Mouse (Mus musculus): ENCODE results near the gene Tnfsf8. TPM values are rescaled to one million over a fixed set of nuclear protein-coding genes. Genes with fewer than 3 reads are reported as not detected.

The Tnfsf8 gene
- not detected for total RNA-seq (2021)
- long read RNA-seq, experiment 1, result 0 reads
- long read RNA-seq, experiment 2, result 0 reads

- TF ChIP-seq CTCF (IDR thresholded peaks at IDR 0.05), result no peak
- intact Hi-C loops (cut with DNase I), result no loop called here
- Histone ChIP-seq H3K27ac (no peak within 1 kb of the TSS), H3K4me3 (no peak within 1 kb of the TSS)
- DNase-seq (ENCODE audit: extremely low spot score in 1 of 2, low spot score in 2 of 2), result no peak
Observed at GRCm38 (mm10) chr4:63860688-63861540, at the start of gene Tnfsf8. TSS of gene Tnfsf8 (minus strand) at chr4:63861347.

DNA sequence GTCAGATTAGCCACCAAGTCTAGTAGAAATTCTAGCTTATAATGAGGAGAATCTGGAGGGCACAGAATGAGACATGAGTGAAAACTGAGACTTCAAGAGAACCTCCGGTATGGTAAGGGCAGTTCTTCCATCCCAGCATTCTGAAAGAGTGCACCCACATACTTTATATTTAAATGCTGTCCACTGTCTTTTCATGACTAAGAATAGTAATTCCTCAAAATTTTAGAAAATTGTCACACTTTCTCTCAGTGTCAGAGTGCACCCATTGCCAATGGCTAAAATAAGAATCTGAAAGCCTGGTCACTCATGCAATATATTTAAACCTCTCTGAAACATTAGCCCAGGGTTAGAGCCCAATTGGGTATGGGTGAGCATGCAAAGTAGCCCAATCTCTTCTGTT, 47.4 kb upstream of the Tnfsf8 start:
- no peak for TF ChIP-seq CTCF (IDR thresholded peaks at IDR 0.05)
- no peak overlapping the region for H3K4me3 ChIP-seq
- H3K27ac ChIP-seq, result no peak overlapping the region
- intact Hi-C loops (cut with DNase I), result no loop called here
- no peak for DNase-seq (ENCODE audit: extremely low spot score in 1 of 2, low spot score in 2 of 2)

DNA sequence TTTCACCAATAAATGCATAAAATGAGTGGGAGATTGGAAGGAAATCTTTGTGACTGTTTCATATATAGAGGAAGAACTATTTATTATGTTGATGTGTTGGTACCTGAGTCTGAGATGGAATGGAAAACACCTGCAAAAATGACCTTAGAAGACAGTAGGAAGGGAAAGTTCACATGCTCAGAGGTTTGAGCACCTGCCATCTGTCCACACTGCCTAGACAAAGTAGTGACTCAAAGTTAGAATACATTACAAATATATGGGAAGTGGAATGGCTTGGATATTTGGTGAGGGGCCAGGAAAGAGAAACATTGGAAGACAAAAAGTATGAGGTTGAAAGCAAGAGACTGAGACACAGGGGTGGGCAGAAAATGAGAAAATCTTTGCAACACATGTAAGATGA, 46.3 kb upstream of the Tnfsf8 start:
- H3K27ac ChIP-seq, result no peak overlapping the region

DNA sequence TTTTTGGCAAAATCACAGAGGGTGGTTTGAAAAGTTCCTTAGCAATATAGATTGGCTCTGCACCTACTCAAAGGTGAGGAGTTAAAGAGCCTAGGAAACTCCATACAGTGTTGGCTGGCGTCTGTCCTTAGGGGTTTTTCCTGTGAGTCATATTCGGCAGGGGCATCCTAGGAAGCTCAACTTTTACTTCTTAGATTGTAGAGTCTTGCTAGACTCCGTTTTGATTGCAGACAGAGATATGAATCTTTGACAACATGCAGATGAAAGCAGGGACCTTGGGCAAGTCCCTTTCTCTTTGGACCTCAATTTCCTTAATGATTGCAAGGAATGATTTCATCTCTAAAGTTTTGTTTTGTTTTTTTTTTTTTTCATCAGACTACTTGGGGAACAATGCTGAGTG, 44.9 kb upstream of the Tnfsf8 start:
- intact Hi-C loops (cut with DNase I), result no loop called here
- no peak for TF ChIP-seq CTCF (IDR thresholded peaks at IDR 0.05)
- no peak overlapping the region for H3K27ac ChIP-seq
- H3K4me3 ChIP-seq, result no peak overlapping the region
- no peak for DNase-seq (ENCODE audit: extremely low spot score in 1 of 2, low spot score in 2 of 2)

More for the DNA sequence above, 46.3 kb upstream of the Tnfsf8 start:
- no peak overlapping the region for H3K4me3 ChIP-seq
- DNase-seq (ENCODE audit: extremely low spot score in 1 of 2, low spot score in 2 of 2), result no peak
- intact Hi-C loops (cut with DNase I), result no loop called here
- TF ChIP-seq CTCF (IDR thresholded peaks at IDR 0.05), result no peak

GRCm38 (mm10) chr4:63899081-63899523, 38.0 kb upstream of the Tnfsf8 start:
- TF ChIP-seq CTCF (IDR thresholded peaks at IDR 0.05), result no peak
- Histone ChIP-seq H3K27ac (no peak overlapping the region), H3K4me3 (no peak overlapping the region)
- intact Hi-C loops (cut with DNase I), result no loop called here
- no peak for DNase-seq (ENCODE audit: extremely low spot score in 1 of 2, low spot score in 2 of 2)

- Histone ChIP-seq H3K4me3 (no peak overlapping the region), H3K27ac (no peak overlapping the region)
- DNase-seq (ENCODE audit: extremely low spot score in 1 of 2, low spot score in 2 of 2), result no peak
- intact Hi-C loops (cut with DNase I), result no loop called here
- TF ChIP-seq CTCF (IDR thresholded peaks at IDR 0.05), result no peak
Observed at GRCm38 (mm10) chr4:63897152-63897551, 36.0 kb upstream of the Tnfsf8 start.

DNA sequence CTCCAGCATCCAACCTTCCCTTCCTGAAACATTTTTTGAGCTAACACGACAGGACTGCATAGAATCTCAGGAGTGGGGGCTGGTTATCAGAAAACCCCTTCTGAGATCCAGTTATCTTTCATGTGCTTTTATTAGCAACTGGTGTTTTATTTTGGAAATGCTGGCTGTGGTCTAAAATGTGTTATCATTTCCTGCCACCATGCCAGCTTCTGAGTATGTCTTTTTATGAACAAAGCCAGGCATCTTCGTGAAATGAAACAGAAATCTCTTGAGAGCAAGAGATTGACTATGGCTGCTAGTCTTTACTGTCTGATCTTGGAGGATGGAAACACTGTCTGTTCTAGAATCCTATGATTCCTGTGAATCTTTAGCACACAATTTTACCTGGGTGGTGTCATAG, 25.0 kb upstream of the Tnfsf8 start:
- no peak for TF ChIP-seq CTCF (IDR thresholded peaks at IDR 0.05)
- DNase-seq (ENCODE audit: extremely low spot score in 1 of 2, low spot score in 2 of 2), result no peak
- intact Hi-C loops (cut with DNase I), result no loop called here
- no peak overlapping the region for H3K4me3 ChIP-seq
- H3K27ac ChIP-seq, result no peak overlapping the region

DNA sequence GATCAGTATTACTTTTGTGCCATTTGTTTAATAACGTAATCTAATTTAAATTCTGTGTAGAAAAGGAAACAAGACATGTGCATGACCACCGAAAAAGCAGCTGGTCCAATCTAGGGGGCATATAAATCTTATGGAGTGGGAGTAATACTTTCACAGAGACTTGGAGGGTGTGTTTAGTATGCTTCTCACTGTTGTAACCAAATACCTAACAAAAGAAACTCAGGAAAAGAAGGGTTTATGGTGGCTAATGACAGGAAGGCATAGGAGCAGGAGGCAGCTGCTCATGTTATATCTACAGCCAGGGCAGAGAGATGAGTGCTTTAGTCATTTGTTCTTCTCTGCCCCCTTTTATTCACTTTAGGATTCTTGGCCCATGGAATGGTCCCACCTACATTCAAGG, 15.6 kb upstream of the Tnfsf8 start:
- H3K4me3 ChIP-seq, result no peak overlapping the region
- DNase-seq (ENCODE audit: extremely low spot score in 1 of 2, low spot score in 2 of 2), result no peak
- no peak for TF ChIP-seq CTCF (IDR thresholded peaks at IDR 0.05)
- no peak overlapping the region for H3K27ac ChIP-seq
- intact Hi-C loops (cut with DNase I), result no loop called here

DNA sequence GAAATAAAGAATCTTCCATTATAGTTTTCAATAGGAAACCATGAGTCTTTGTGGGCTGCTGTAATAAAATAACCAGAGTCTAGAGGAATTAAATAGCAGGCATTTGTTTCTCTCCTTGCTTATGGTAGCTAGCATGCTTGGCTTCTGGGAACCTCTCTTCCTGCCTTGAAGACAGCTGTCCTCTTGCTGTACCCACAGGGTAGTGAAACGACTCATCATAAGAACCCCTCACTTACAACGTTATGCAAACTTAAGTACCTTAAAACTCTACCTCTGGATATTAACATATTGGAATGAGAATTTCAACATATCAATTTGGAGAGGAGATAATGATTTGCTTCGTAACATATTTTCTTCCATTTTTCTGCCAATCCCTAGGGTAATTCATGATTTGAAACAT, 14.3 kb upstream of the Tnfsf8 start:
- H3K4me3 ChIP-seq, result no peak overlapping the region
- no peak for TF ChIP-seq CTCF (IDR thresholded peaks at IDR 0.05)
- intact Hi-C loops (cut with DNase I), result no loop called here
- no peak for DNase-seq (ENCODE audit: extremely low spot score in 1 of 2, low spot score in 2 of 2)
- no peak overlapping the region for H3K27ac ChIP-seq

- intact Hi-C loops (cut with DNase I), result no loop called here
- Histone ChIP-seq H3K27ac (no peak overlapping the region), H3K4me3 (no peak overlapping the region)
- no peak for TF ChIP-seq CTCF (IDR thresholded peaks at IDR 0.05)
- DNase-seq (ENCODE audit: extremely low spot score in 1 of 2, low spot score in 2 of 2), result no peak
Observed at GRCm38 (mm10) chr4:63870678-63871077, 9.5 kb upstream of the Tnfsf8 start.

DNA sequence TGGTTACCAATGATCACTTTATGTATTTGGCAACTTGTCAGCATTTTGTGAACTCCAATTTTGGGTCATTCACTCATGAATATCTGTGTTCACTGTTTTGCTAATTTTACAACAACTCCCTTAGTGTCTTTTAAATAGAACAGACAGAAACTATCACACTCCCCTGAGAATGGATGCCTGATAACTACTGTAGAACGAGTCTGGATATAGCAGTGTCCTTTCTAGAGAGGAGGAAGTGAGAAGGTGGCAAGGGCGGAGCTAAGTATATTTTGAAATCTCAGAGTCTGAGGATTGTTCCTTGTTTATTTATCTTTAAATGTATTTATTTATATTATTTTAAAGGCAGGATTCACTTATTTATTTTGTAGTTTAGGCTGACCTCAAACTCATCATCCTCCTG, 7.6 kb upstream of the Tnfsf8 start:
- no peak for DNase-seq (ENCODE audit: extremely low spot score in 1 of 2, low spot score in 2 of 2)
- intact Hi-C loops (cut with DNase I), result no loop called here
- TF ChIP-seq CTCF (IDR thresholded peaks at IDR 0.05), result no peak
- Histone ChIP-seq H3K4me3 (no peak overlapping the region), H3K27ac (no peak overlapping the region)

DNA sequence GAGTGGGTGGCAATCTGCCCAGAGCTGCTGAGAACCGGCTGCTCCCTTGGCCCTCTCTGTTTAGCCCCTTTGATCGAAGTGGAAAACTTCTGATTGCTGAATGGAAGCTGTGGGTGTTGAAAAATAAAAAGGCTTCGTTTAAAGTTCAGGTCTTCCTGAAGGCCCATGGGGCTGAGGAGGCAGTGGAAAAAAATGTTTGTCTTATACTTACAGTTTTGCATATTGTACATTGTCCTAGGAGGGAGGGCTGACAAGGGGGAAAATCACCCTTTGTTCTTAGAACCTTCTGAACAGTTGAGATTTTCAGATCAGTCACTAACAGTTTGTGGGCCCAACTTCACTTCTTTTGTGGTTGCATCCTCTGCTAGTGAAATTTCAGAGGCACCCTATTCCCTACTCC, 1.8 kb upstream of the Tnfsf8 start:
- no peak for DNase-seq (ENCODE audit: extremely low spot score in 1 of 2, low spot score in 2 of 2)
- TF ChIP-seq CTCF (IDR thresholded peaks at IDR 0.05), result no peak
- intact Hi-C loops (cut with DNase I), result no loop called here
- Histone ChIP-seq H3K27ac (no peak overlapping the region), H3K4me3 (no peak overlapping the region)

All from left cerebral cortex, adult 2 months (tissue).